Mouse (Mus musculus) G1E (cell line): ENCODE measurements around the gene Ddr1.

Experiments used
- CTCF ChIP-seq: IDR thresholded peaks from 2 replicates; pipeline ENCODE4 v1.5.1; 2012; ENCODE audit warnings: low read depth, low read length, inconsistent platforms, mixed read lengths
- GATA1 ChIP-seq: IDR thresholded peaks from 2 replicates; pipeline ENCODE4 v1.6.1; 2012; ENCODE audit warnings: borderline replicate concordance, low read length, inconsistent platforms, mixed read lengths
- GATA2 ChIP-seq: IDR thresholded peaks from 2 replicates; pipeline ENCODE4 v1.6.1; 2012; ENCODE audit warnings: low read depth, low read length, inconsistent platforms, borderline replicate concordance
- POLR2AphosphoS5 ChIP-seq: IDR thresholded peaks from 2 replicates; pipeline ENCODE4 v1.6.1; 2012; ENCODE audit warnings: low read depth, low read length, inconsistent platforms; ENCODE audit not compliant: insufficient replicate concordance
- TAL1 ChIP-seq: conservative IDR thresholded peaks from 2 replicates; pipeline ENCODE4 v1.6.1; 2012; ENCODE audit warnings: low read depth, low read length, inconsistent platforms, mixed read lengths

DNA sequence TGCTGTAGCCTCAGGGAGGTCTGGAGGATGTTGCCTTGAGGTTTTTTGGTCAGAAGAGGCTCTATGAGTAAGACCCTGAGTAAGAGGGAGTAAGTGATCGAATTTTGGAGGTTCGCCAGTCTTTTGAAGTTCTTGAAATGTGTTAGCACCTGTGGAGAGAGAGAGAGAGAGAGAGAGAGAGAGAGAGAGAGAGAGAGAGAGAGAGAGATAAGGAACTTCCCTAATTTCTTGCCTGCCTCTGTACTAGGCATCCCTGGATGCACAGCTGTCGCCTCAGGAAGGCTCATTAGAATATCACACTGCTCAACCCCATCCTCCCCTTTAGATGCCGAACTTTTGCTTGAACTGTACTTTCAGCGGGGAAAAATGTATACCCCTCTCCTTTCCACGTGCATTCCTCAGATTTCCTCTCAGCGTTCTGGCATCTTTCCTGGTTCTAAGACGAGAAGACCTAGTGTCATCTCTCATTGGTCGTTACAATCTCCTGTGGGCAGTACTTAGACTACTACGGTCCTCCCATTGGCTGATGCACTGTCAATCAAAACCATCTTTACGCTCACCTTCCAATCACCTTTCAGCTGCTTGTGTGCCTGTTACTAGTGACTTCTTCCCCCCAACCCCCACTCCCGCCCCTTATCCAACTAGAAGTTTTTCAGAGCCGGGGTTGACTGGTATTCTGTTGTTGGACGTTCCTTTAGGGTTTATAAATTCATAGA, 65.8 kb downstream of the Ddr1 start:
- TF ChIP-seq POLR2AphosphoS5 (no peak), CTCF (no peak), GATA1 (no peak), TAL1 (no peak), GATA2 (no peak)
